ENCODE assay signal across 23 mouse cellular contexts in genomic region chr5:101520935-101521655, GRCm38 (mm10).
DNase-seq lines count a peak whose midpoint lies in the region; ATAC-seq and TF ChIP-seq lines count a peak whose summit lies in the region.
"Had no signal": no experiment of that assay in that cellular context is flagged by ENCODE, and none has a peak within 500 bp of the region (broad histone marks: within the 10 kb centered on the region; RNA-seq: fewer than 3 reads in every experiment).

No protein-coding gene starts in this region.

- no peaks in the 10 kb centered on the region for H3K79me2 ChIP-seq in heart, adult 2 months (replicated peaks; ENCODE audit: control insufficient read depth, insufficient read depth, low read length)

- TF ChIP-seq CTCF in hindbrain, postnatal 0 days (IDR thresholded peaks at IDR 0.05; ENCODE audit: low read depth): no peak
- no peak for TF ChIP-seq CTCF in lung, adult 2 months (IDR thresholded peaks at IDR 0.05; ENCODE audit: insufficient read depth, low read length)
- TF ChIP-seq CTCF in heart, adult 2 months (IDR thresholded peaks at IDR 0.05): no peak

- no peaks in the 10 kb centered on the region for H3K9me3 ChIP-seq in kidney, embryonic 15.5 days (replicated peaks)
- H3K9me3 ChIP-seq in hindbrain, postnatal 0 days (ENCODE audit: low read length): no peaks in the 10 kb centered on the region
- no peaks in the 10 kb centered on the region for H3K9me3 ChIP-seq in neural tube, embryonic 12.5 days
- H3K9me3 ChIP-seq in forebrain, embryonic 11.5 days (ENCODE audit: control insufficient read depth, low read length): no peaks in the 10 kb centered on the region
- H3K9me3 ChIP-seq: embryonic facial prominence, embryonic 10.5 days; limb, embryonic 13.5 days; liver, embryonic 15.5 days had no signal

- no peak for TF ChIP-seq POLR2A in lung, adult 2 months (IDR thresholded peaks at IDR 0.05; ENCODE audit: borderline replicate concordance, extremely low read depth, low read depth, low read length)
- TF ChIP-seq POLR2A in heart, adult 2 months (IDR thresholded peaks at IDR 0.05; ENCODE audit: insufficient read depth, low read depth, low read length): no peak

- TF ChIP-seq EP300 in heart, adult 2 months (IDR thresholded peaks at IDR 0.05; ENCODE audit: insufficient read depth, low read depth, low read length): no peak

- H3K9ac ChIP-seq in kidney, embryonic 15.5 days: no peak overlapping the region
- no peak overlapping the region for H3K9ac ChIP-seq in hindbrain, postnatal 0 days (replicated peaks; ENCODE audit: low read length)
- no peak overlapping the region for H3K9ac ChIP-seq in neural tube, embryonic 12.5 days
- H3K9ac ChIP-seq in heart, adult 2 months (ENCODE audit: low read depth, low read length): no peak overlapping the region
- H3K9ac ChIP-seq in forebrain, embryonic 11.5 days (ENCODE audit: low read length): no peak overlapping the region
- H3K9ac ChIP-seq: heart, embryonic 12.5 days; limb, embryonic 13.5 days; liver, embryonic 15.5 days had no signal

- no peak for DNase-seq in kidney, adult 9 months
- peak; percentile 29 for DNase-seq in embryo, embryonic 11.5 days (ENCODE audit: low read depth, low spot score)
- no peak for DNase-seq in hindbrain, postnatal 0 days (ENCODE audit: low spot score)
- no peak for DNase-seq in lung, adult 2 months
- no peak for DNase-seq in heart, adult 2 months
- DNase-seq in forebrain, embryonic 11.5 days (ENCODE audit: low spot score): no peak
- DNase-seq: adrenal gland, adult 2 months; cerebellum, adult 18-20 months; gastrocnemius, postnatal 36 days; heart, postnatal 4 days; kidney, adult 2 months; thymus, adult 18-20 months had no signal

- H3K36me3 ChIP-seq in kidney, embryonic 15.5 days: no peaks in the 10 kb centered on the region
- H3K36me3 ChIP-seq in hindbrain, postnatal 0 days (ENCODE audit: insufficient read depth, low read length): no peaks in the 10 kb centered on the region
- no peaks in the 10 kb centered on the region for H3K36me3 ChIP-seq in neural tube, embryonic 12.5 days
- H3K36me3 ChIP-seq in heart, adult 2 months (ENCODE audit: control insufficient read depth, insufficient read depth, low read length): no peaks in the 10 kb centered on the region
- no peaks in the 10 kb centered on the region for H3K36me3 ChIP-seq in forebrain, embryonic 11.5 days (ENCODE audit: control insufficient read depth, insufficient read depth, low read length)
- H3K36me3 ChIP-seq: embryonic facial prominence, embryonic 10.5 days; heart, embryonic 12.5 days; limb, embryonic 13.5 days; liver, embryonic 15.5 days had no signal

- H3K27me3 ChIP-seq in kidney, embryonic 15.5 days: peaks cover 36% of the 10 kb centered on the region
- H3K27me3 ChIP-seq in hindbrain, postnatal 0 days (ENCODE audit: insufficient read depth, low read length): peaks cover 69% of the 10 kb centered on the region
- peaks cover 84% of the 10 kb centered on the region for H3K27me3 ChIP-seq in neural tube, embryonic 12.5 days (replicated peaks)
- no peaks in the 10 kb centered on the region for H3K27me3 ChIP-seq in heart, adult 2 months (ENCODE audit: control insufficient read depth, insufficient read depth, low read length)
- peaks cover 85% of the 10 kb centered on the region for H3K27me3 ChIP-seq in forebrain, embryonic 11.5 days (ENCODE audit: control insufficient read depth, insufficient read depth, low read length)
- H3K27me3 ChIP-seq: liver, embryonic 15.5 days had no signal

- H3K4me1 ChIP-seq in kidney, embryonic 15.5 days: peaks cover 15% of the 10 kb centered on the region
- peaks cover 4% of the 10 kb centered on the region; the same call in 1 of the 2 replicates for H3K4me1 ChIP-seq in hindbrain, postnatal 0 days (ENCODE audit: insufficient read depth, low read length)
- peaks cover 28% of the 10 kb centered on the region for H3K4me1 ChIP-seq in neural tube, embryonic 12.5 days
- no peaks in the 10 kb centered on the region for H3K4me1 ChIP-seq in lung, adult 2 months (ENCODE audit: control insufficient read depth, insufficient read depth, low read length)
- no peaks in the 10 kb centered on the region for H3K4me1 ChIP-seq in heart, adult 2 months (ENCODE audit: control insufficient read depth, insufficient read depth, low read length)
- peaks cover 10% of the 10 kb centered on the region; the same call in 1 of the 2 replicates for H3K4me1 ChIP-seq in forebrain, embryonic 11.5 days (replicated peaks; ENCODE audit: control insufficient read depth, insufficient read depth, low read length)
- H3K4me1 ChIP-seq: heart, embryonic 12.5 days; liver, embryonic 15.5 days had no signal

- intact Hi-C loops in heart, adult 2 months (cut with DNase I): no loop called here

- 0 out of 2 replicates have a peak, but pooled peaks have one; percentile 21 for ATAC-seq in kidney, embryonic 15.5 days (replicated peaks; ENCODE audit: low FRiP score)
- peak; percentile 18; the same call in 1 of the 2 replicates for ATAC-seq in hindbrain, postnatal 0 days
- ATAC-seq in neural tube, embryonic 12.5 days (ENCODE audit: low FRiP score, low read depth): peak; percentile 77
- ATAC-seq in forebrain, embryonic 11.5 days (replicated peaks; ENCODE audit: low FRiP score): no peak; the same call in 1 of the 2 replicates
- ATAC-seq: Patski had no signal

- H3K4me2 ChIP-seq in kidney, embryonic 15.5 days: no peak overlapping the region
- no peak overlapping the region for H3K4me2 ChIP-seq in hindbrain, postnatal 0 days (ENCODE audit: low read depth, low read length)
- no peak overlapping the region; the same call in 1 of the 2 replicates for H3K4me2 ChIP-seq in neural tube, embryonic 12.5 days (replicated peaks)
- no peak overlapping the region for H3K4me2 ChIP-seq in forebrain, embryonic 11.5 days (ENCODE audit: low read depth, low read length, severe bottlenecking)
- H3K4me2 ChIP-seq: heart, embryonic 12.5 days; limb, embryonic 13.5 days; liver, embryonic 15.5 days had no signal

- H3K4me3 ChIP-seq in kidney, embryonic 15.5 days (replicated peaks): no peak overlapping the region
- H3K4me3 ChIP-seq in hindbrain, postnatal 0 days (ENCODE audit: low read length): no peak overlapping the region
- H3K4me3 ChIP-seq in neural tube, embryonic 12.5 days: no peak overlapping the region
- H3K4me3 ChIP-seq in lung, adult 2 months (replicated peaks; ENCODE audit: extremely low read depth, low read depth, low read length): no peak overlapping the region
- H3K4me3 ChIP-seq in heart, adult 2 months: no peak overlapping the region
- no peak overlapping the region for H3K4me3 ChIP-seq in forebrain, embryonic 11.5 days (ENCODE audit: low read depth, low read length)
- H3K4me3 ChIP-seq: embryonic facial prominence, embryonic 10.5 days; erythroblast, embryonic 14.5 days; heart, embryonic 12.5 days; left cerebral cortex, adult 2 months; limb, embryonic 13.5 days; liver, embryonic 15.5 days; myocyte had no signal

- 29% methylated on average over 9 of the region's 9 CpGs for WGBS in kidney, embryonic 15.5 days
- WGBS in hindbrain, postnatal 0 days: 10% methylated on average over 9 of the region's 9 CpGs
- WGBS in neural tube, embryonic 12.5 days: 8% methylated on average over 9 of the region's 9 CpGs
- 52% methylated on average over 9 of the region's 9 CpGs for WGBS in lung, adult 2 months
- WGBS in heart, adult 2 months: 46% methylated on average over 9 of the region's 9 CpGs
- WGBS in forebrain, embryonic 11.5 days: 9% methylated on average over 9 of the region's 9 CpGs

- no peak overlapping the region for H3K27ac ChIP-seq in kidney, embryonic 15.5 days
- no peak overlapping the region for H3K27ac ChIP-seq in hindbrain, postnatal 0 days
- H3K27ac ChIP-seq in neural tube, embryonic 12.5 days: no peak overlapping the region
- no peak overlapping the region for H3K27ac ChIP-seq in heart, adult 2 months
- no peak overlapping the region for H3K27ac ChIP-seq in forebrain, embryonic 11.5 days (ENCODE audit: low read depth, low read length)
- H3K27ac ChIP-seq: embryonic facial prominence, embryonic 10.5 days; left cerebral cortex, adult 2 months; limb, embryonic 13.5 days; liver, embryonic 15.5 days; macrophage had no signal
